Mouse (Mus musculus) forebrain, embryonic 14.5 days (tissue): ENCODE results near the gene Tox3. TPM values are rescaled to one million over a fixed set of nuclear protein-coding genes. Genes with fewer than 3 reads are reported as not detected.
A peak's percentile ranks its signal among the peaks of the same experiment; 100 is the strongest.

Experiments
- ATAC-seq: fragments of 200-750 bp; cut with Nextera tagmentation; 2 replicates; pipeline ENCODE4 v1.8.0; 2017; ENCODE audit warnings: mild to moderate bottlenecking, moderate library complexity
- DNase-seq: peaks from one replicate; pipeline ENCODE4 v3.0.0-alpha.2; 2015; ENCODE audit warnings: low spot score
- H3K27ac ChIP-seq: fragments of 300-500 bp; sonication (generic); 2 replicates; pipeline ENCODE4 v1.5.1; 2014; ENCODE audit warnings: low read depth, mild to moderate bottlenecking, control low read depth, low read length, moderate library complexity
- H3K27me3 ChIP-seq: fragments of 300-500 bp; sonication (generic); replicated peaks from 2 replicates; pipeline ENCODE4 v1.6.1; 2014; ENCODE audit warnings: low read length, control low read depth, mixed read lengths; ENCODE audit not compliant: control insufficient read depth, insufficient read depth
- H3K36me3 ChIP-seq: fragments of 300-500 bp; sonication (generic); 2 replicates; pipeline ENCODE4 v1.6.1; 2014; ENCODE audit warnings: low read length, control low read depth; ENCODE audit not compliant: control insufficient read depth, insufficient read depth
- H3K4me1 ChIP-seq: fragments of 300-500 bp; sonication (generic); 2 replicates; pipeline ENCODE4 v1.6.1; 2014; ENCODE audit warnings: antibody characterized with exemption, low read length, control low read depth; ENCODE audit not compliant: control insufficient read depth, insufficient read depth
- H3K4me2 ChIP-seq: fragments of 300-500 bp; sonication (generic); 2 replicates; pipeline ENCODE4 v1.6.1; 2014; ENCODE audit warnings: mild to moderate bottlenecking, control low read depth, low read length
- H3K4me3 ChIP-seq: fragments of 300-500 bp; sonication (generic); 2 replicates; pipeline ENCODE4 v1.5.1; 2014; ENCODE audit warnings: low read depth, low read length, control low read depth
- H3K9ac ChIP-seq: fragments of 300-500 bp; sonication (generic); 2 replicates; pipeline ENCODE4 v1.6.1; 2014; ENCODE audit warnings: mild to moderate bottlenecking, low read length, control low read depth, moderate library complexity
- H3K9me3 ChIP-seq: fragments of 300-500 bp; sonication (generic); replicated peaks from 2 replicates; pipeline ENCODE4 v1.6.1; 2016; ENCODE audit warnings: low read length, control low read depth, mixed read lengths; ENCODE audit not compliant: control insufficient read depth
- WGBS: fragments of 180-500 bp; shearing (Covaris S2); extraction: QIAGEN DNeasy Blood & Tissue Kit; methylation state at CpG from one replicate; pipeline ENCODE4 v1.1.7; 2014; 5-methylcytosine and 5-hydroxymethylcytosine counted together
- polyA plus RNA-seq: library from polyadenylated mRNA; unstranded; fragments of >200 nt; fragmentation: Nextera tagmentation; extraction: Ambion mirVana; gene quantifications from 2 replicates; pipeline ENCODE4 v1.2.1, GENCODE M21; 2014

Tox3 gene
- polyA plus RNA-seq, 1 experiment from 2014 or later = 18.8 TPM

- H3K9ac ChIP-seq = no peak overlapping the region
- H3K27ac ChIP-seq = no peak overlapping the region
- no peaks in the 10 kb centered on the region for H3K9me3 ChIP-seq
- no peak overlapping the region for H3K4me2 ChIP-seq
- no peak overlapping the region for H3K4me3 ChIP-seq
- H3K36me3 ChIP-seq = no peaks in the 10 kb centered on the region
- WGBS = 15% methylated on average over 4 of the region's 4 CpGs
- H3K4me1 ChIP-seq = peaks cover 29% of the 10 kb centered on the region
- no peak for ATAC-seq
- DNase-seq = peak; percentile 57
- H3K27me3 ChIP-seq = no peaks in the 10 kb centered on the region
Measured at GRCm38 (mm10) chr8:90241461-90241860, 106.7 kb downstream of the Tox3 start.

GRCm38 (mm10) chr8:90232501-90232900 lies 115.6 kb downstream of the Tox3 start:
- H3K9me3 ChIP-seq = no peaks in the 10 kb centered on the region
- H3K4me3 ChIP-seq = no peak overlapping the region
- no peak overlapping the region for H3K4me2 ChIP-seq
- H3K36me3 ChIP-seq = no peaks in the 10 kb centered on the region
- ATAC-seq = no peak
- H3K27me3 ChIP-seq = no peaks in the 10 kb centered on the region
- WGBS = 53% methylated on average over 8 of the region's 8 CpGs
- no peaks in the 10 kb centered on the region for H3K4me1 ChIP-seq
- H3K9ac ChIP-seq = no peak overlapping the region
- no peak for DNase-seq
- H3K27ac ChIP-seq = no peak overlapping the region

GRCm38 (mm10) chr8:90224172-90224571 lies 124.0 kb downstream of the Tox3 start:
- Histone ChIP-seq H3K4me1 (no peaks in the 10 kb centered on the region), H3K4me2 (no peak overlapping the region), H3K9me3 (no peaks in the 10 kb centered on the region), H3K4me3 (no peak overlapping the region), H3K27me3 (no peaks in the 10 kb centered on the region), H3K36me3 (no peaks in the 10 kb centered on the region), H3K9ac (no peak overlapping the region), H3K27ac (no peak overlapping the region)
- no peak for ATAC-seq
- no peak for DNase-seq
- 63% methylated on average over 1 of the region's 1 CpGs for WGBS

GRCm38 (mm10) chr8:90209105-90210037 lies 138.8 kb downstream of the Tox3 start:
- DNase-seq (peak; percentile 74), ATAC-seq (peak; percentile 72)
- H3K4me2 ChIP-seq = 0 out of 2 replicates have a peak overlapping the region, but pooled peaks have one; percentile 8
- H3K36me3 ChIP-seq = no peaks in the 10 kb centered on the region
- WGBS = 17% methylated on average over 14 of the region's 14 CpGs
- no peaks in the 10 kb centered on the region for H3K27me3 ChIP-seq
- peaks cover 10% of the 10 kb centered on the region for H3K4me1 ChIP-seq
- no peak overlapping the region; the same call in 1 of the 2 replicates for H3K9ac ChIP-seq
- no peak overlapping the region for H3K27ac ChIP-seq
- H3K4me3 ChIP-seq = no peak overlapping the region
- no peaks in the 10 kb centered on the region for H3K9me3 ChIP-seq
